Mouse (Mus musculus): ENCODE data around the gene Atp10a.

Atp10a gene

GRCm38 (mm10) chr7:58736841-58737547, 81.0 kb downstream of the Atp10a start:
- in situ Hi-C loops (cut with MboI, MseI), result no loop called here

GRCm38 (mm10) chr7:58740196-58740595, 84.2 kb downstream of the Atp10a start:
- in situ Hi-C loops (cut with MboI, MseI), result no loop called here

DNA sequence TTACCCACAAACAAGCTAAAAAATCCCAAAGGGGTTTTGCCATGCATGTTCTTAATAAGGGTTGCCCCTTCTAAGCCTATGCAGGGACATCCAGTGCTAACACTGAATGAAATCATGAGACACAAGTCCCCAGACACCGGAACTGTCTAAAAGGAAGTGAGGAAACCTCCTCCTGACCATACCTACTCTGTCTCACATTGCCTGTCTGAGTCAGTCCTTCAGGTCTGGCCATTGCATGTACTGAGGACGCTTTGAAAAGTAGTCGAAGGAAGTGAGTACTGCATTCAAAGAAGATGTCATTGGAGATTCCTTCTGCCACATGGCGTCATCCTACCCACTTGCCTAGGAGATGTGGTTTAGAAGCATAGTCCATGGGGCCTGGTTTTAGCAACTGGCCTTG, 84.9 kb downstream of the Atp10a start:
- in situ Hi-C loops (cut with MboI, MseI), result no loop called here

GRCm38 (mm10) chr7:58742009-58742408, 86.0 kb downstream of the Atp10a start:
- in situ Hi-C loops (cut with MboI, MseI), result no loop called here

- in situ Hi-C loops (cut with MboI, MseI), result no loop called here
These were observed 86.7 kb downstream of the Atp10a start for GRCm38 (mm10) chr7:58742648-58743047.

GRCm38 (mm10) chr7:58743362-58744320, 87.7 kb downstream of the Atp10a start:
- in situ Hi-C loops (cut with MboI, MseI), result no loop called here

- in situ Hi-C loops (cut with MboI, MseI), result loop anchor here (5.0 kb wide), 1 partner anchor 75 kb away; no protein-coding TSS in a partner anchor
These were observed 90.9 kb downstream of the Atp10a start for GRCm38 (mm10) chr7:58746817-58747216.

DNA sequence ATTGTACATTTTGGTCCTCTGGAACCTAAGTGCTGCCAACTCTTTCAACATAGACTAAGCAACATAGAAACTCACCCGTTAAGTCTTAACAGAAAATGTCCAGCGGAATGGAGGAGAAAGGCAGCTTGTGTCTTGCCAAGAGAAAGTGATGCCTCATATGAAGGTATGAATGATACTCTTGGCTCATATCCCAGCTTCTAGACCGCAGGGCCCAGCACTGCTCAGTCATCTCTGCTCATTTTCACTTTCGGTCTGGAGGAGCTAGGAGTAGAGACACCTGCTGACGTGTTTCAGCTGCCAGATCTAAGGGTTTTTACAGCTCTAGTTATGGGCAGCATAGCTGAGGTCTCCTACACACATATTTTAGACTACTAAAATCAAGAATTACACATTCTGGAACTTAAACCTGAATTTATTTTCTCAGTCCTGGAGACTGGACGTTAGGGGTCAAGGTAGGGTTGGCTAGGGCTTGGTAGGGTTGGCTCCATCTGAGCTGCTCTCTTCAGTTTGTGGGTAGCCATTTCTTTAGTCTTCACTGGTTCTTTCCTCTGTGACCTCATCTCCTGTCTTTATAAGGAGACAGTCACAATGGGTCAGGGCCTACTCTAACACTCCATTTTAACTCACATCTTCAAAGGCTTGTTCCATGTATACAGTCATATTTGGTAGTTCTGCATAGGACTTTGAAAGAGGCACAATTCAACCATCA, 94.1 kb downstream of the Atp10a start:
- in situ Hi-C loops (cut with MboI, MseI), result loop anchor here (5.0 kb wide), 1 partner anchor 78 kb away; no protein-coding TSS in a partner anchor

DNA sequence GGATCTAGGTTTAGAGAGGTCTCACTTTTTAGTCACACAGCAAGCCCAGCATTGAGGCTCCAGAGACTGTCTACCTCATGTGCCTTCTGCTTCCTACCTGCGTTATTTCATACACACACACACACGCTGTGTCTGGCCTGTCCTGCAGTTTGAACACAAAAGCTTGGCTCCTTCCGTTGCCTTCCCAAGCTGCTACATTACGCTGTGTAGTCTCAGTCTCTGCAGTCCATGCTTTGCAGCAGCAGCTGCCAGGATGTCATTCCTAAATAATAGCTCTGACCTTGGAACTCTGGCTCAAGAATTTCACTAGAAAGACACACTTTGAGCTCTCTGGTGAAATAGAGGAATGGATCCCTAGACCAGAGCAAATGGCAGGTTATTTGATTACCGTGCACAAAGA, 96.1 kb downstream of the Atp10a start:
- in situ Hi-C loops (cut with MboI, MseI), result no loop called here

GRCm38 (mm10) chr7:58754076-58754475, 98.1 kb downstream of the Atp10a start:
- in situ Hi-C loops (cut with MboI, MseI), result no loop called here

- in situ Hi-C loops (cut with MboI, MseI), result no loop called here
These were observed 98.6 kb downstream of the Atp10a start for GRCm38 (mm10) chr7:58754536-58754935.

DNA sequence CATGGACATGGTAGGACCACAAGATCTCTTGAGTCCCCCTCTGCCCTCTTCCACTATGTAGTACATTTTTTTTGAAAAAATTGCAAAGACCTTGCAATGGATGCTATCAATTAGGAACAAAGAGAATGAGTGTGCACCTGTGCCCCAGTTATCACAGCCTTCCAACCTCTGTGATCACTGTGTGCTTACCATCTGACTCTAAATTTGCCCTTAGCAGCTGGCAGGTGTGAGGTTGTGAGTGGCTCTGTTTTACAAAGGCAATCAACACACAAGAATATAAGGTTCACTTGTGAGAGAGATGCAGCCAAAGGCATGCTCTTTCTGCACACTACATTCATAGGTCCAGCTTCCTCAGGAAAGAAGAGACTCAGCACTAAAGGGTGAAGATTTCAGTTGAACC, 99.1 kb downstream of the Atp10a start:
- in situ Hi-C loops (cut with MboI, MseI), result no loop called here

DNA sequence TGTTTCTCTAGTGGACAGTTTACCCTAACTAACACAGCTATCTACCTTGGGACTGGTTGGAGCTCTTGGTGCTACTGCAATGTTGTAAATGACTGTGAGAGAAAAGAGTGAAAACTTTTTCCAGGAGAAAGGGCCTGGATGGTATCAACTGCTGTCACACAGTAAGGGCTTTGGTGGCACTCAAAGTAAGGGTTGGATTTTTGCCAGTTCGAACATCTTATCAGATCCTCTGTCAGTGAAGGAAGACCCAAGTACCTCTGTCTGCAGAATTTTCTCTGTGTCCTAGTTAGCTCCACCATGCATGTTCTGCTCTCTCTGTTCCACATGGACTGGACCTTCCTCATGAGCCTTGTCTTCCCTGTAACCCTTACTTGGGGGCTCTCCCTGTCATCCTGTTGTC, 99.9 kb downstream of the Atp10a start:
- in situ Hi-C loops (cut with MboI, MseI), result no loop called here

GRCm38 (mm10) chr7:58757331-58757730, 101.4 kb downstream of the Atp10a start:
- in situ Hi-C loops (cut with MboI, MseI), result no loop called here

DNA sequence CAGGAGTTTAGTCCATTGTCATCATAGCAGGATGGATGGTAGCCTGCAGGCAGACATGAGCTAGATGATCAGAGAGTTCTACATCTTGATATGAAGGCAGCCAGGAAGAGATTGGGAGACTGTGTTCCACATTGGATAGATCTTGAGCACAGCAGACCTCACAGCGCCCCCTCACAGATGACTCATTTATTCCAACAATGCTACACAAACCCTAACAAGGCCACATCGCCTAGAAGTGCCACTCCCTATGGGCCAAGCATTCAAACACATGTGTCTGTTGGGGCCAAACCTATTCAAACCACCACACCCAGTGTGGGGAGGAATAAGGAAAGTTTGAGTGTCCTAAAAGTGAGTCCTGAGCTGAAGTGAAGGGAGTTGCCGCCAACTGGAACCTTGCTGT, 102.4 kb downstream of the Atp10a start:
- in situ Hi-C loops (cut with MboI, MseI), result no loop called here

- in situ Hi-C loops (cut with MboI, MseI), result no loop called here
These were observed 103.3 kb downstream of the Atp10a start for GRCm38 (mm10) chr7:58759265-58759664.

GRCm38 (mm10) chr7:58767257-58767656, 111.3 kb downstream of the Atp10a start:
- in situ Hi-C loops (cut with MboI, MseI), result no loop called here

DNA sequence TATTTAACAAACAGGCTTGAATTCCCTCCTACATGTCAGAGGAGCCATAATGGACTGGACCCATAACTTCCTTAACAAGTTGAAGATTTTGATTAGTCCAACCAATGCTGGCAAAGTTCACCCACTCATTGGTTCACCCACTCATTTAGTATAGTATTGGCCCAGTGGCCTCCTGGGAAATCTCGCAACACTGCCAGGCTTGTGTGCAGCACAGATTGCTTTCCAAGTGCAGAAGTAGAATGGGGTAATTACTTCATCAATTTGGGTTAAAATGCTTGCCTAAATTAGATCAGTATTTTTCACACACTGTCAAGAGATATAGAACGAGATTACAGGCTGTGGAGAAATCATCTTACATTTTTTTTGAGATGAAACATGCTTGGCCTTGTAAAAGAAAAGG, 112.3 kb downstream of the Atp10a start:
- in situ Hi-C loops (cut with MboI, MseI), result no loop called here

DNA sequence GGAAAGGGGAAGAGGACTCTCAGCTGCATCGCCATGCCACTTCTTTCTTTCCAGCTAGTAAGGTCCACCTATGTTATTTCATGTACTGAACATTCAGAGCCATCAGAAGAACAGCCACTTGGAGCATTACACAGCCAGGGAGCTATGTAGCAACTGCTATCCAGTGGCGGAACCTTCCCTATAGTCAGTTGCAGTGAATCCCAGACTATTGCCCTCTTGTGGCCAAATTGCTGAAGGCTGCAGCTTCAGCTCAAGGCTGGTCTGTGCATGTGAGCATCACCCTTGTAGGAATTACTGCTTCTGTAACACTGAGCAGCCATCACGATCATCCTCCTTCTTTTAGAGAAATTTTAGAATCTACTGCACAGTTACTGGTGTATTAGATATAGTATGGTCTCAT, 114.3 kb downstream of the Atp10a start:
- in situ Hi-C loops (cut with MboI, MseI), result no loop called here

GRCm38 (mm10) chr7:58772048-58772690, 116.2 kb downstream of the Atp10a start:
- in situ Hi-C loops (cut with MboI, MseI), result no loop called here

DNA sequence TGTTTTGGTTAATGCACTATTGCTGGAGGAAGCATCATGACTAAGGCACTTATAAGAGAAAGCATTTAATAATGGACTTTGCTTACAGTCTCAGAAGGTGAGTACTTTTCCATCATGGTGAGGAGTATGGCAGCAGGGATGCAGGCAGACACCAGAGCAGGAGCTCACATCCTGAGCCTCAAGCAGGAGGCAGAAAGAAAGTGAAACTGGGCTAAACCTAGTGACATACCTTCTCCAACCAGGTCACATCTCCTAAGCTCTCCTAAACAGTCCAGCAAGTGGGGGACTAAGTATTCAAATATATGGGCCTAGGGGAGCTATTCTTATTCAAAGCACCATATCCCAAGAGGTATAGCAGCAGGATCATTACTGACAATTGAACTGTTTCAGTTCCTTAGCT, 123.2 kb downstream of the Atp10a start:
- in situ Hi-C loops (cut with MboI, MseI), result loop anchor here (25.0 kb wide), 1 partner anchor 458 kb away; the partner anchor contains the start of gene Ube3a
